Mouse (Mus musculus) stomach, embryonic 14.5 days (tissue): ENCODE results near the gene Aamdc. TPM values are rescaled to one million over a fixed set of nuclear protein-coding genes. Genes with fewer than 3 reads are reported as not detected.

ENCODE experiments used
- ATAC-seq: fragments of 200-750 bp; cut with Nextera tagmentation; 2 replicates; pipeline ENCODE4 v1.8.0; 2017; ENCODE audit warnings: low read depth, moderate TSS enrichment; ENCODE audit not compliant: insufficient number of reproducible peaks, insufficient read depth, low FRiP score
- H3K27ac ChIP-seq: fragments of 300-500 bp; sonication (generic); 2 replicates; pipeline ENCODE4 v1.5.1; 2014; ENCODE audit warnings: mild to moderate bottlenecking, low read length, moderate library complexity, mixed read lengths
- H3K27me3 ChIP-seq: fragments of 300-500 bp; sonication (generic); 2 replicates; pipeline ENCODE4 v1.6.1; 2014; ENCODE audit warnings: low read length, control low read depth, mixed read lengths; ENCODE audit not compliant: control insufficient read depth, insufficient read depth
- H3K36me3 ChIP-seq: fragments of 300-500 bp; sonication (generic); 2 replicates; pipeline ENCODE4 v1.6.1; 2014; ENCODE audit warnings: mild to moderate bottlenecking, control low read depth, low read length, moderate library complexity, mixed read lengths; ENCODE audit not compliant: control insufficient read depth, insufficient read depth
- H3K4me1 ChIP-seq: fragments of 300-500 bp; sonication (generic); 2 replicates; pipeline ENCODE4 v1.6.1; 2014; ENCODE audit warnings: low read length, control low read depth, mixed read lengths; ENCODE audit not compliant: control insufficient read depth, insufficient read depth
- H3K4me2 ChIP-seq: fragments of 300-500 bp; sonication (generic); replicated peaks from 2 replicates; pipeline ENCODE4 v1.6.1; 2014; ENCODE audit warnings: low read depth, low read length, control low read depth
- H3K4me3 ChIP-seq: fragments of 300-500 bp; sonication (generic); 2 replicates; pipeline ENCODE4 v1.5.1; 2014; ENCODE audit warnings: low read depth, low read length, control low read depth
- H3K9ac ChIP-seq: fragments of 300-500 bp; sonication (generic); replicated peaks from 2 replicates; pipeline ENCODE4 v1.6.1; 2014; ENCODE audit warnings: low read depth, mild to moderate bottlenecking, control low read depth, low read length, moderate library complexity, mixed read lengths
- H3K9me3 ChIP-seq: fragments of 300-500 bp; sonication (generic); 2 replicates; pipeline ENCODE4 v1.6.1; 2016; ENCODE audit warnings: low read depth, low read length, control low read depth; ENCODE audit not compliant: control insufficient read depth
- WGBS: fragments of 180-500 bp; shearing (Covaris S2); extraction: QIAGEN DNeasy Blood & Tissue Kit; methylation state at CpG from one replicate; pipeline ENCODE4 v1.1.7; 2014; 5-methylcytosine and 5-hydroxymethylcytosine counted together
- polyA plus RNA-seq: library from polyadenylated mRNA; unstranded; fragments of >200 nt; fragmentation: Nextera tagmentation; extraction: Ambion mirVana; gene quantifications from 2 replicates; pipeline ENCODE4 v1.2.1, GENCODE M21; 2014

The Aamdc gene
- 56.8 and 62.4 TPM in 2 replicates for polyA plus RNA-seq

DNA sequence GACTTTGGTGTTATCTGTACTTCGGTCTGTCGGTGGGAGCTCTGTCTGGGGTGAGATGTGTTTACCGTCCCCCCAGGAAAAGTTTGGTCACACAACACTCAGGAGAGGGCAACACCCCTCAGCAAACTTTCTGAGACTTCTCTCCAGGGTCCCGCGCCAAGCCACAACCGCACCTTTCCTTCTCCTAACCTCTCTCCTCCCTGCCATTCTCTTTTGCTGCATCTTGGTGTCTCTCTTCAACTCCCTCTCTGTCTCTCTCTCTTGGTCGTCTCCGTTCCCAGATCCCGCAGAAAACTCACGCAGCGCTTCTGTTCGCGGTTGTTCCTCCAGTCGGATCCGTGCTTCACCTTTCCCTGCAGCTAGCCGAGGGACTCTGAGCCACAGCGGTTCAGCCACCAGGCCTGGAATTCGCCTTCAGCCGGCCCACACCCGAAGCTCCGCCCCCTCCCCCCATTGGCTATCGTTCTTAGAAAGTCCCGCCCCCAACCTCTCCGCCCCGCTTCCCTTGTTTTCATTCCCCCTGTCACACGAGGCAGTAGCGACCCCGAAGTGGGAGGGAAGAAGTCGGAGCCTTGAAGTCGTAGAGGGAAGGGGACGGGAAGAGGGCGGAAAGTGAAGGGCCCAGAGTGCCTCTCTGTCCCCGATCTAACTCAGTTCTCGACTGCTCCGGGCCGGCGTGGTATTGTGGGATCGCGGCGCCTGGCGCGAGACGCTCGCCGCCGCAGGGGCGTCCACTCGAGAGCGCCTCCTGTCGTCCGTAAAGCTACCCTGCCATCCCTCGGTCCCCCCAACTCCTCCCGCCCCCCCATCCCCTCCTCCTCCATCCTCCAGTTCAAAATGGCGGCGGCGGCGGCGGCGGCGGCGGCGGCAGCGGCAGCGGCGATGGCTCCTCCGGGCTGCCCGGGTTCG, at the start of gene Aamdc, which contains the start of gene Rsf1:
Gene Aamdc, minus strand, starts transcription at position 431 of the 909 bp plus-strand sequence.
Gene Rsf1, plus strand, starts transcription at position 823 of the 909 bp plus-strand sequence.
- Histone ChIP-seq H3K4me1 (peaks cover 11% of the 10 kb centered on the region; the same call in 1 of the 2 replicates), H3K9me3 (no peaks in the 10 kb centered on the region), H3K9ac (peak within 1 kb of the TSS; percentile 99), H3K27me3 (no peaks in the 10 kb centered on the region), H3K4me3 (peak within 1 kb of the TSS; percentile 100), H3K4me2 (peak within 1 kb of the TSS; percentile 73), H3K36me3 (no peaks in the 10 kb centered on the region; the same call in 1 of the 2 replicates), H3K27ac (peak within 1 kb of the TSS; percentile 99)
- peak; percentile 95 for ATAC-seq
- WGBS, result under 1% methylated on average over 67 of the region's 68 CpGs

GRCm38 (mm10) chr7:97623402-97623801, 44.1 kb upstream of the Aamdc start:
- H3K9ac ChIP-seq, result no peak overlapping the region
- H3K27ac ChIP-seq, result no peak overlapping the region
- no peak overlapping the region for H3K4me2 ChIP-seq
- no peak for ATAC-seq
- no peak overlapping the region for H3K4me3 ChIP-seq
- no peaks in the 10 kb centered on the region for H3K9me3 ChIP-seq
- H3K27me3 ChIP-seq, result no peaks in the 10 kb centered on the region
- H3K36me3 ChIP-seq, result peaks cover 7% of the 10 kb centered on the region; the same call in 1 of the 2 replicates
- no peaks in the 10 kb centered on the region for H3K4me1 ChIP-seq

GRCm38 (mm10) chr7:97622676-97623075, 43.4 kb upstream of the Aamdc start:
- whole genome bisulfite sequencing, result 91% methylated on average over 1 of the region's 1 CpGs
- Histone ChIP-seq H3K4me2 (no peak overlapping the region), H3K9ac (no peak overlapping the region), H3K4me1 (no peaks in the 10 kb centered on the region), H3K9me3 (no peaks in the 10 kb centered on the region), H3K4me3 (no peak overlapping the region), H3K36me3 (peaks cover 7% of the 10 kb centered on the region; the same call in 1 of the 2 replicates), H3K27me3 (no peaks in the 10 kb centered on the region), H3K27ac (no peak overlapping the region)
- ATAC-seq, result no peak

DNA sequence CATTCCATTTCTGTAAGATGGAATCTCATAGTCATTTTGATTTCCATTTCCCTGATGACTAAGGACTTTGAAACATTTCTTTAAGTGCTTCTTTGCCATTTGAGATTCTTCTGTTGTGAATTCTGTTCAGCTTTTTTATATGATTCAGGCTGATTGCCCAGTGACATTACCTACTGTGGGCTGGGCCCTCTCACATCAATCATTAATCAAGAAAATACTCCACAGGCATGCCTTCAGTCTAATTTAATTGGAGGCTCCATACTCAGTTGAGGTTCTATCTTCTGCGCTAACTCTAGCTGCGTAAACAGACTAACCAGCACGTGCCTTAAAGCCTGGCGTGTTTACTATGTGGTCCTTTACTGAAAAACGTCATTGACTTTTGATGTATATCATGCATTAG, 42.0 kb upstream of the Aamdc start:
- no peak overlapping the region for H3K4me3 ChIP-seq
- no peaks in the 10 kb centered on the region for H3K9me3 ChIP-seq
- 82% methylated on average over 5 of the region's 5 CpGs for WGBS
- no peak overlapping the region for H3K27ac ChIP-seq
- peaks cover 7% of the 10 kb centered on the region; the same call in 1 of the 2 replicates for H3K36me3 ChIP-seq
- no peak overlapping the region for H3K4me2 ChIP-seq
- no peaks in the 10 kb centered on the region for H3K4me1 ChIP-seq
- ATAC-seq, result no peak
- H3K9ac ChIP-seq, result no peak overlapping the region
- no peaks in the 10 kb centered on the region for H3K27me3 ChIP-seq

DNA sequence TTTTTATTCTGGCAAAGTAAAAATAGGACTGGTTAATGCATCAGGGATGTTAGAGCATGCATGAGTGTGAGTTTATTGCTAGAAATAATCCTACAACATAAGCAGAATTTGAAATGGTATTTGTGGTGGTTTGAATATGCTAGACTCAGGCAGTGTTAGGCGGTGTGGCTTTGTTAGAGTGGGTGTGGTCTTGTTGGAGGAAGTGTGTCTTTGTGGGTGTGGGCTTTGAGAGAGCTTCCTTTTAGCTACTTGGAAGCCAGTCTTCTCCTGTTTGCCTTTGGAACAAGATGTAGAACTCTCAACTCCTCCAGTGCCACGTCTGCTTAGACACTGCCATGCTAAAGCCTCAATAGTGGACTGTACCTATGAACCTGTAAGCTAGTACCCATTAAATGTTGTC, 19.3 kb upstream of the Aamdc start:
- Histone ChIP-seq H3K4me3 (no peak overlapping the region), H3K27me3 (no peaks in the 10 kb centered on the region), H3K4me1 (no peaks in the 10 kb centered on the region), H3K4me2 (no peak overlapping the region), H3K27ac (no peak overlapping the region), H3K9ac (no peak overlapping the region), H3K36me3 (no peaks in the 10 kb centered on the region), H3K9me3 (no peaks in the 10 kb centered on the region)
- WGBS, result 73% methylated on average over 2 of the region's 2 CpGs
- ATAC-seq, result no peak

- Histone ChIP-seq H3K4me2 (no peak overlapping the region), H3K27ac (no peak overlapping the region), H3K27me3 (no peaks in the 10 kb centered on the region), H3K4me3 (no peak overlapping the region), H3K9ac (no peak overlapping the region), H3K36me3 (no peaks in the 10 kb centered on the region), H3K9me3 (no peaks in the 10 kb centered on the region), H3K4me1 (peaks cover 20% of the 10 kb centered on the region)
- ATAC-seq, result no peak; the same call in 1 of the 2 replicates
- 70% methylated on average over 2 of the region's 2 CpGs for WGBS
These were observed 14.2 kb upstream of the Aamdc start for GRCm38 (mm10) chr7:97593535-97593934.

DNA sequence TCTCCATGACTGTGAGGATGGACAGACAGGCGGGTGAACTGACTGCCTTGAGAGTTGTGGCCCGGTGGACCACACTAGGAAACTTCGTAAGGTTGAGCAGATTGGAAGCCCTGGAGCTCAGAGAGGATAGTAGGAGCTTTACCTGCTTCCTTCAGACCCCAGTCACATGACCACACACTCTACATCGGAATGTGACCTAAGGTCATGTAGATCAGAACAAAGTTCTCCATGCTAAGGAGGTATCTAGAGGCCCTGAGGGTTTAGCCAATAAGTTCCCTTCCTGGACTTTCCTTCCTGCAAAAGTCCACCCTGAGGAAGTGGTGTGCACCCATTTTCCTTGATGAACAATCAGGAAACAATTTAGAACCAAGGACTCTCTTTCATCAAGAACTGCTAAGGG, 13.1 kb upstream of the Aamdc start:
- Histone ChIP-seq H3K9me3 (no peaks in the 10 kb centered on the region), H3K27ac (no peak overlapping the region), H3K36me3 (no peaks in the 10 kb centered on the region), H3K27me3 (no peaks in the 10 kb centered on the region), H3K9ac (no peak overlapping the region), H3K4me3 (no peak overlapping the region), H3K4me1 (peaks cover 25% of the 10 kb centered on the region), H3K4me2 (no peak overlapping the region)
- 91% methylated on average over 4 of the region's 4 CpGs for WGBS
- no peak for ATAC-seq

DNA sequence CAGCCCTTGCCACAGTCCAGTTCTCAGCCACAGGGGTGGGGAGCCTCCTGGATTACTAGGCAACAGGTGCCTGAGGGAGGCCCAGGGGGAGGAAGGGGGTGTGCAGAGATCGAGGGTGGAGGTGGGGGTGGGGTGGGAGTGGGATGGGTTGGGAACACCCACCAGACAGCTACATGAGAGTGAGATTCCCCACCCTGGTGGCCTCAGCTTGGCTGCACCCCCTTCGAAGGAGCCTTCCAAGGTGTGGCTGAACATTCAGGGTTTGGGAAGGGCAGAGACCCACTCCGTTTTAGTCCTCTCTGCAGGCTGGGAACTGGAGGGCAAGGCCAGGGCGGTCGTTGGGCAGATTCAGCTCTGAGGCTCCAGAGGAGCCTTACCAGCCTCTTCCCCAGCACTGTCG, 12.0 kb upstream of the Aamdc start:
- Histone ChIP-seq H3K9me3 (no peaks in the 10 kb centered on the region), H3K4me3 (no peak overlapping the region), H3K27ac (no peak overlapping the region), H3K4me1 (peaks cover 25% of the 10 kb centered on the region), H3K4me2 (no peak overlapping the region), H3K27me3 (no peaks in the 10 kb centered on the region), H3K9ac (no peak overlapping the region), H3K36me3 (no peaks in the 10 kb centered on the region)
- ATAC-seq, result no peak
- WGBS, result 72% methylated on average over 6 of the region's 6 CpGs
